Mouse (Mus musculus): Measurements from ENCODE around the gene Flvcr2. TPM values are rescaled to one million over a fixed set of nuclear protein-coding genes. Genes with fewer than 3 reads are reported as not detected.

The Flvcr2 gene
- polyA plus RNA-seq, 1 experiment from 2014 or later: 12.2 TPM

DNA sequence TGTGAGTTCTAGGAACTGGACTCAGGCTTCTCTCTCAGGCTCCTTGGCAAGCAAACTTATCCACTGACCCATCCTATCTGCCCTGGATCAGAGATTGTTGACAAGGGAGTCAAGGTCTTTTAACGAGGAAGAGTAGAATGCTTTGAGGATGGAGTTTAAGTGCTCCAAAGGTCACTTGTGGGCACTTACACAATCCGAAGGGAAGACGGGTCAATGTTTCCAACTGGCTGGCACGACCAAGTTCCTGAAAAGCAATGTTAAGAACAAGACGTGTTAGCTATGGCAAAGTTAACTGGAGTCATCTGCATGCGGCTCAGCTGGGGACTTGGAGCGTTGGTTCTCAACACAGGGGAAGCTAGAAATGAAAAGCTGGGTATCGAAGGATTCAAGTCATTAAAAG, 12.4 kb downstream of the Flvcr2 start:
- 56% methylated on average over 8 of the region's 8 CpGs for WGBS
- 0 out of 2 replicates have a peak overlapping the region, but pooled peaks have one; percentile 6 for H3K4me2 ChIP-seq (replicated peaks; ENCODE audit: low read depth)
- H3K9ac ChIP-seq (ENCODE audit: low read depth, low read length): no peak overlapping the region
- H3K9me3 ChIP-seq (ENCODE audit: control insufficient read depth): no peaks in the 10 kb centered on the region
- no peaks in the 10 kb centered on the region for H3K27me3 ChIP-seq (replicated peaks; ENCODE audit: control insufficient read depth, insufficient read depth, low read length)
- no peaks in the 10 kb centered on the region for H3K36me3 ChIP-seq (ENCODE audit: control insufficient read depth, insufficient read depth)
- H3K27ac ChIP-seq (ENCODE audit: low read depth, low read length): peak overlapping the region; percentile 64
- peak; percentile 59 for ATAC-seq
- no peak overlapping the region for H3K4me3 ChIP-seq (ENCODE audit: low read depth, low read length)
- H3K4me1 ChIP-seq (replicated peaks; ENCODE audit: control insufficient read depth, insufficient read depth, low read length): no peaks in the 10 kb centered on the region; the same call in 1 of the 2 replicates
- TF ChIP-seq CTCF (IDR thresholded peaks at IDR 0.05; ENCODE audit: low read depth): no peak

DNA sequence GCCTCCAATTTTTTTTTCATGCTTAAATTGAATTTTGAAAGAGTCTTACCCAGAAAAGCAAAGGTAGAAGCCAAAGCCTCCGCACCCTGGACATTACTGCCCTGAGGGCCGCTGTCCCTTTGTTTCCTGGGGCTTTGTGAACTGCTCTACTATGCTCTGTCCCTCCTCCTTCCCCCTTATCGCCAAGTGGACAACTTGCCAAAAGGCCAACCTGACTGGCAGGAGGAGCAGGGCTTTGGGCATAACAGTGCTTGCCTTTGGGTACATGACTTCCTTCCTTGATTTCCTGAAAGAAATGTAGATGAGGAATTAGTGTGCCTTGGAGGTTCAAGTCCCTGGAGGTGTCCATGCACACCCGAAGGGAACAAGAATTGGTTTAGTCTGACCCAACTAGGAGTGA, 15.1 kb downstream of the Flvcr2 start:
- H3K9me3 ChIP-seq (ENCODE audit: control insufficient read depth): no peaks in the 10 kb centered on the region
- no peak overlapping the region for H3K4me2 ChIP-seq (replicated peaks; ENCODE audit: low read depth)
- 89% methylated on average over 4 of the region's 4 CpGs for WGBS
- no peaks in the 10 kb centered on the region; the same call in 1 of the 2 replicates for H3K4me1 ChIP-seq (replicated peaks; ENCODE audit: control insufficient read depth, insufficient read depth, low read length)
- no peak overlapping the region for H3K9ac ChIP-seq (ENCODE audit: low read depth, low read length)
- no peak for ATAC-seq
- H3K27ac ChIP-seq (ENCODE audit: low read depth, low read length): no peak overlapping the region
- H3K4me3 ChIP-seq (ENCODE audit: low read depth, low read length): no peak overlapping the region
- no peaks in the 10 kb centered on the region for H3K27me3 ChIP-seq (replicated peaks; ENCODE audit: control insufficient read depth, insufficient read depth, low read length)
- TF ChIP-seq CTCF (IDR thresholded peaks at IDR 0.05; ENCODE audit: low read depth): no peak
- no peaks in the 10 kb centered on the region for H3K36me3 ChIP-seq (ENCODE audit: control insufficient read depth, insufficient read depth)

DNA sequence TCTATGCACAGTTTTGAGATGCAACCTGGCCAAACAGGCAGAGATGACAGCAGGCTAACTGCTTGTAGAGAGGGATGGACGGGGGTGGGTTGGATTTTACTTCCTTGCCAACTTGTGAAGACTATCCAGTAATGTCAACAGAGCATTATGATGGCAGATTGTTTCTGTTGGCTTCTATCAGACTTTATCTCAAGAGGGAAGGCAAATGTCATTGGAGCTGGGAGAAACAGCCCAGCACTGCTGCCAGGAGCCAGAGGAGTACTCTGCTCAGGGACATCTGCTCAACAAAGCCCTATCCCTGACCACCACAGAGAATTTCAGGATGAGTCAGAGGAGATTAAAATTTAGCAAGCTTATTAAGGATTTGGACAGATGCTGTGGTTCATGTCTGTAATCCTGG, 18.3 kb downstream of the Flvcr2 start:
- no peak overlapping the region for H3K27ac ChIP-seq (ENCODE audit: low read depth, low read length)
- WGBS: 48% methylated on average over 1 of the region's 1 CpGs

DNA sequence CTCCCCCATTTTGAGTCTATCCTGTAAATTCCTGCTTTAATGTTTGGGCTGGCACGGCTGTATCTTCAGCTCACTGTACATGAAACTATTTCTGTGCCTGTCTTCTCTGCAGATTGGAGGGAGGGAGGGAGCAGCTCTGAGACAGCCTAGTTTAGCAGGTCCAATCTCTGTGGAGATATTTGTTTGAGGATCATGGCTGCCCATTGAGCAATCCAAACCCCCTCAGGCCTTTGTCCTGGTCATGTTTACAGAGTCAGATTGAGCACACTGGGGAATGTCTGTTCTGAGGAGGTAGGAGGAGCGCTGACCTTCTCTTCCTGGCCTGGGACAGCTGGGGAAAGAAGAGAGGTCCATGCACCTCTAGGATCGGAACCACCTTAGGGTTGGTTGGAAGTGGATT, 19.9 kb downstream of the Flvcr2 start:
- Histone ChIP-seq H3K4me3 (ENCODE audit: low read depth, low read length) (no peak overlapping the region), H3K4me2 (replicated peaks; ENCODE audit: low read depth) (no peak overlapping the region), H3K4me1 (replicated peaks; ENCODE audit: control insufficient read depth, insufficient read depth, low read length) (no peaks in the 10 kb centered on the region), H3K36me3 (ENCODE audit: control insufficient read depth, insufficient read depth) (no peaks in the 10 kb centered on the region), H3K27ac (ENCODE audit: low read depth, low read length) (no peak overlapping the region), H3K9me3 (ENCODE audit: control insufficient read depth) (no peaks in the 10 kb centered on the region), H3K9ac (ENCODE audit: low read depth, low read length) (no peak overlapping the region), H3K27me3 (replicated peaks; ENCODE audit: control insufficient read depth, insufficient read depth, low read length) (no peaks in the 10 kb centered on the region)
- WGBS: 46% methylated on average over 3 of the region's 3 CpGs
- TF ChIP-seq CTCF (IDR thresholded peaks at IDR 0.05; ENCODE audit: low read depth): no peak
- no peak for ATAC-seq

More for the DNA sequence above, 18.3 kb downstream of the Flvcr2 start:
- no peak overlapping the region for H3K4me3 ChIP-seq (ENCODE audit: low read depth, low read length)
- H3K36me3 ChIP-seq (ENCODE audit: control insufficient read depth, insufficient read depth): no peaks in the 10 kb centered on the region
- ATAC-seq: no peak
- H3K4me1 ChIP-seq (replicated peaks; ENCODE audit: control insufficient read depth, insufficient read depth, low read length): no peaks in the 10 kb centered on the region
- TF ChIP-seq CTCF (IDR thresholded peaks at IDR 0.05; ENCODE audit: low read depth): no peak
- H3K27me3 ChIP-seq (replicated peaks; ENCODE audit: control insufficient read depth, insufficient read depth, low read length): no peaks in the 10 kb centered on the region
- no peak overlapping the region for H3K9ac ChIP-seq (ENCODE audit: low read depth, low read length)
- H3K9me3 ChIP-seq (ENCODE audit: control insufficient read depth): no peaks in the 10 kb centered on the region
- H3K4me2 ChIP-seq (replicated peaks; ENCODE audit: low read depth): no peak overlapping the region

DNA sequence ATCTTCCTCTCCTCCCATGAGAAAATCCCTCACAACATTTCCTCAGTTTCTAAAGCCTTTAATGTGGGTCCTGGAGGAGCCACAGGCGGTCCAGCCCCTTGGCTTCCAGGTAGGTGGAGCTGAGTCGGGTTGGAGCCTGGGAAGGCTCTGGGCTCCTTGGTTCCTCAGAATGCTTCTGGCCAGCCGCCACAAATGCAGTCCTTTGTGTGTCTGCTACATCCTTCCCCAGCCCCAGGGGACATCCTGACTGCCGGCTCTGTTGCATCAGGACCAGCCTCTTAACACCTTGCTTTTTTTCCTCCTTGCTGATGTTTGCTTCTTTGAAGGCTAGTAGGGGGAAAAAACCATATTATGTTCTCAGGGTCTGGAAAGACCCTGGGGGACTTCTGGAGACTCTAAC, 21.4 kb downstream of the Flvcr2 start:
- Histone ChIP-seq H3K27me3 (replicated peaks; ENCODE audit: control insufficient read depth, insufficient read depth, low read length) (no peaks in the 10 kb centered on the region), H3K4me1 (replicated peaks; ENCODE audit: control insufficient read depth, insufficient read depth, low read length) (no peaks in the 10 kb centered on the region), H3K4me2 (replicated peaks; ENCODE audit: low read depth) (no peak overlapping the region), H3K4me3 (ENCODE audit: low read depth, low read length) (no peak overlapping the region), H3K27ac (ENCODE audit: low read depth, low read length) (no peak overlapping the region), H3K9ac (ENCODE audit: low read depth, low read length) (no peak overlapping the region), H3K9me3 (ENCODE audit: control insufficient read depth) (no peaks in the 10 kb centered on the region), H3K36me3 (ENCODE audit: control insufficient read depth, insufficient read depth) (no peaks in the 10 kb centered on the region)
- WGBS: 62% methylated on average over 4 of the region's 4 CpGs
- no peak for ATAC-seq
- TF ChIP-seq CTCF (IDR thresholded peaks at IDR 0.05; ENCODE audit: low read depth): no peak

DNA sequence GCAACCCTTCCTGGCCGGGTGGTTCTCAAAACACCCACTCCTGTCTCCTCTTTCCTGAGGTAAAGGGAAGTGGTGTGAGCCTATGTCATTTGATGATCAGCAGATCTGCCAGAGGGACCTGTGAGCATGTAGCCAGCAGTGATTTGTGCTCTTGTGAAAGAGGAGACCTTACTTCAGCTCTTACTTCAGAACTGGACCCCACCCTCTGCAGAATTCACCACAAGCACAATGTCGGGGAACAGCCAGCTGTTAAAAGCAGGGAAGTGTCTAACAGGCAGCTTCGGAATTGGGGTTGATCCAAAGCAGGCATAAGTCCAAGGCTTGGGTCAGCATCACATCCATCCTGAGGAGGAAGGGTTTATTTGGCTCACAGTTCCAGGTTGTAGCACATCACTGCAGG, 25.0 kb downstream of the Flvcr2 start:
- H3K9me3 ChIP-seq (ENCODE audit: control insufficient read depth): 0 out of 2 replicates have a peak, but pooled peaks cover 5% of the 10 kb centered on the region
- TF ChIP-seq CTCF (IDR thresholded peaks at IDR 0.05; ENCODE audit: low read depth): no peak
- WGBS: 54% methylated on average over 3 of the region's 3 CpGs
- no peak overlapping the region for H3K9ac ChIP-seq (ENCODE audit: low read depth, low read length)
- no peaks in the 10 kb centered on the region for H3K4me1 ChIP-seq (replicated peaks; ENCODE audit: control insufficient read depth, insufficient read depth, low read length)
- H3K4me2 ChIP-seq (replicated peaks; ENCODE audit: low read depth): no peak overlapping the region
- no peak for ATAC-seq
- no peaks in the 10 kb centered on the region for H3K36me3 ChIP-seq (ENCODE audit: control insufficient read depth, insufficient read depth)
- no peak overlapping the region for H3K4me3 ChIP-seq (ENCODE audit: low read depth, low read length)
- no peak overlapping the region for H3K27ac ChIP-seq (ENCODE audit: low read depth, low read length)
- no peaks in the 10 kb centered on the region for H3K27me3 ChIP-seq (replicated peaks; ENCODE audit: control insufficient read depth, insufficient read depth, low read length)

DNA sequence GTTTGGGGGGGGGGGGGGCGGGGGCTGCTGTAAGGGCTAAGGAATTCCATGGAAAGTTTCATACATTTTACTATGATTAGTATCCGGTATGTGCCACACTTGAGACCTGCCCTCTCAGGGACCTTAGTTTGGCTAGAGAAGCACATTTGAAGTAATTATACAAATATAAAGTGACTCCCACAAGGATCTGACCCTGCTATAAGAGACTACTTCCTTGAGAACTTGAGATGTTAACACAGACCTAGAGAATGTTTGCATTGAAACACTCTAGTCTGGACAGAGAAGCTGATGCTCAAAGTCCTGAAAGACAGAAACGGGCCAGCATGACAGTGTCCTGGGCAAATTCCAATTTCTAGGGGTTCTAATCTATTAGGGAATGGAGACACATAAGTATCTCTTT, 32.6 kb downstream of the Flvcr2 start:
- no peak overlapping the region for H3K4me2 ChIP-seq (replicated peaks; ENCODE audit: low read depth)
- no peaks in the 10 kb centered on the region for H3K9me3 ChIP-seq (ENCODE audit: control insufficient read depth)
- TF ChIP-seq CTCF (IDR thresholded peaks at IDR 0.05; ENCODE audit: low read depth): no peak
- no peak for ATAC-seq
- H3K36me3 ChIP-seq (ENCODE audit: control insufficient read depth, insufficient read depth): no peaks in the 10 kb centered on the region
- H3K27me3 ChIP-seq (replicated peaks; ENCODE audit: control insufficient read depth, insufficient read depth, low read length): no peaks in the 10 kb centered on the region
- no peak overlapping the region for H3K9ac ChIP-seq (ENCODE audit: low read depth, low read length)
- no peaks in the 10 kb centered on the region for H3K4me1 ChIP-seq (replicated peaks; ENCODE audit: control insufficient read depth, insufficient read depth, low read length)
- 65% methylated on average over 3 of the region's 3 CpGs for WGBS
- H3K27ac ChIP-seq (ENCODE audit: low read depth, low read length): no peak overlapping the region
- H3K4me3 ChIP-seq (ENCODE audit: low read depth, low read length): no peak overlapping the region

Data from intestine, postnatal 0 days (tissue).